Mouse (Mus musculus): Measurements from ENCODE around the gene Opn1mw.

DNA sequence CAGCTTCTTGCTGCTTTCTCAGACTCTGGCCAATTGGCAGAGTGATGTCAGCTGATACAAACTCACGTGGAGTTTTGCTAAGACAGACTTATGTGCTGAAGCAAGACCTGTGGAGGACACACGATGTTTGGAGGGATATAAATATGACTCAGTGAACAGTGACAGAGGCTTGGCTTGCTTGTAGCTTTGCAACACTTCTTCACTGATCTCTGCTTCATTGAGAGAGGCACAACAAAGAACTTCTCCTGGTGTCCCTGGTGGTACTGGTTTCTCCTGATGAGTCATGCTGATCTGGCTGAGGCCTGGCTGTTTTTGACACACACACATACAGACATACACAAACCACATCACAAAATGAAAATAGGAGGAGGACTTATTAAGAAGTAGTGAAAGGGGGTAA is 21.3 kb upstream of the Opn1mw start:
- TF ChIP-seq CTCF (IDR thresholded peaks at IDR 0.05) (no peak), POLR2A (IDR thresholded peaks at IDR 0.05; ENCODE audit: insufficient read depth, low read depth, low read length) (no peak), EP300 (IDR thresholded peaks at IDR 0.05; ENCODE audit: insufficient read depth, low read depth, low read length) (no peak)

Measured in heart, adult 2 months (tissue).